10 mouse cellular contexts compared by ENCODE assay signal in the genomic region with DNA sequence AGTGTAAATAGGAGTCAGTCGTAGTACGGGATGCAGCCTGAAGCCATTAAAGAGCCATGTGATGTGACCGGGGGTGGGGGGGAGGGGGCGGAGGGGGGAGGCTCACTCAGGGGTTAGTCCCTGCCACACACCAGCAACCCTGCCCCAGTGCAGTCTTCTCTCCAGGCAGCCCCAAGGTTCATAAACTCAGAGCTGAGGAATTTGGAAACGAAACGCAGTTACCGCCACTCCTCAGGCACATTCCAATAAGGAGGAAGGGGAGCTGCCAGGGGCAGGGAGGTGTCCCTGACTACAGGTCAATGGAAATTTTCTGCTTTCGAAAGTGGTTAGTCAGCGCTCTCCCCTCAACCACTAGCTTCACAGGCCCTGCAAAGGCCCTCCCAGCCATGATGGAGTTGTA.
DNase-seq lines count a peak whose midpoint lies in the region; ATAC-seq lines count a peak whose summit lies in the region.
"Had no signal": no experiment of that assay in that cellular context is flagged by ENCODE, and none has a peak within 500 bp of the region (broad histone marks: within the 10 kb centered on the region; RNA-seq: fewer than 3 reads in every experiment).

No protein-coding gene starts in this region.

- H3K27me3 ChIP-seq in hindbrain, embryonic 10.5 days (ENCODE audit: insufficient read depth, poor library complexity, severe bottlenecking), result no peaks in the 10 kb centered on the region
- H3K27me3 ChIP-seq in hindbrain, embryonic 14.5 days (ENCODE audit: control insufficient read depth, insufficient read depth, low read length), result no peaks in the 10 kb centered on the region
- H3K27me3 ChIP-seq in limb, embryonic 11.5 days (ENCODE audit: control insufficient read depth, insufficient read depth, low read length), result no peaks in the 10 kb centered on the region
- peaks cover 14% of the 10 kb centered on the region; the same call in 1 of the 2 replicates for H3K27me3 ChIP-seq in midbrain, embryonic 13.5 days

- 49% methylated on average over 9 of the region's 9 CpGs for WGBS in hindbrain, embryonic 10.5 days
- 48% methylated on average over 9 of the region's 9 CpGs for WGBS in hindbrain, embryonic 14.5 days
- 16% methylated on average over 9 of the region's 9 CpGs for WGBS in limb, embryonic 11.5 days
- WGBS in midbrain, embryonic 13.5 days, result 59% methylated on average over 9 of the region's 9 CpGs

- no peak overlapping the region for H3K4me3 ChIP-seq in hindbrain, embryonic 10.5 days
- H3K4me3 ChIP-seq in hindbrain, embryonic 14.5 days (replicated peaks; ENCODE audit: low read length), result no peak overlapping the region
- no peak overlapping the region for H3K4me3 ChIP-seq in limb, embryonic 11.5 days (ENCODE audit: low read depth, low read length)
- no peak overlapping the region for H3K4me3 ChIP-seq in midbrain, embryonic 13.5 days (replicated peaks)
- H3K4me3 ChIP-seq: megakaryocyte, embryonic 14.5 days had no signal

- no peak for ATAC-seq in hindbrain, embryonic 14.5 days (ENCODE audit: low FRiP score)
- ATAC-seq in limb, embryonic 11.5 days (ENCODE audit: insufficient number of reproducible peaks, low FRiP score, low TSS enrichment, low read depth), result peak; percentile 77; the same call in 1 of the 2 replicates
- no peak for ATAC-seq in midbrain, embryonic 13.5 days

- H3K4me2 ChIP-seq in hindbrain, embryonic 14.5 days (replicated peaks), result no peak overlapping the region
- no peak overlapping the region for H3K4me2 ChIP-seq in limb, embryonic 11.5 days (ENCODE audit: low read depth, severe bottlenecking)
- no peak overlapping the region for H3K4me2 ChIP-seq in midbrain, embryonic 13.5 days (replicated peaks)

- 0 out of 2 replicates have a peak overlapping the region, but pooled peaks have one; percentile 18 for H3K27ac ChIP-seq in hindbrain, embryonic 10.5 days
- H3K27ac ChIP-seq in hindbrain, embryonic 14.5 days, result no peak overlapping the region
- H3K27ac ChIP-seq in limb, embryonic 11.5 days (replicated peaks; ENCODE audit: low read depth, low read length), result peak overlapping the region; percentile 38; the same call in 1 of the 2 replicates
- no peak overlapping the region for H3K27ac ChIP-seq in midbrain, embryonic 13.5 days

- H3K9ac ChIP-seq in hindbrain, embryonic 14.5 days, result no peak overlapping the region
- no peak overlapping the region for H3K9ac ChIP-seq in limb, embryonic 11.5 days (ENCODE audit: low read length)
- no peak overlapping the region for H3K9ac ChIP-seq in midbrain, embryonic 13.5 days (replicated peaks)

- no peaks in the 10 kb centered on the region for H3K9me3 ChIP-seq in hindbrain, embryonic 10.5 days
- no peaks in the 10 kb centered on the region for H3K9me3 ChIP-seq in hindbrain, embryonic 14.5 days (ENCODE audit: control insufficient read depth, low read length)
- H3K9me3 ChIP-seq in limb, embryonic 11.5 days (ENCODE audit: control insufficient read depth, low read length), result no peaks in the 10 kb centered on the region
- no peaks in the 10 kb centered on the region for H3K9me3 ChIP-seq in midbrain, embryonic 13.5 days
- H3K9me3 ChIP-seq: megakaryocyte, embryonic 14.5 days had no signal

- H3K36me3 ChIP-seq in hindbrain, embryonic 10.5 days, result no peaks in the 10 kb centered on the region
- no peaks in the 10 kb centered on the region for H3K36me3 ChIP-seq in hindbrain, embryonic 14.5 days (replicated peaks; ENCODE audit: control insufficient read depth, insufficient read depth)
- H3K36me3 ChIP-seq in limb, embryonic 11.5 days (ENCODE audit: control insufficient read depth, insufficient read depth, low read length), result no peaks in the 10 kb centered on the region
- no peaks in the 10 kb centered on the region for H3K36me3 ChIP-seq in midbrain, embryonic 13.5 days

- H3K4me1 ChIP-seq in hindbrain, embryonic 10.5 days (replicated peaks), result peaks cover 26% of the 10 kb centered on the region
- no peaks in the 10 kb centered on the region for H3K4me1 ChIP-seq in hindbrain, embryonic 14.5 days (replicated peaks; ENCODE audit: control insufficient read depth, insufficient read depth, low read length)
- peaks cover 11% of the 10 kb centered on the region for H3K4me1 ChIP-seq in limb, embryonic 11.5 days (ENCODE audit: control insufficient read depth, insufficient read depth, low read length)
- H3K4me1 ChIP-seq in midbrain, embryonic 13.5 days (replicated peaks), result peaks cover 11% of the 10 kb centered on the region
- H3K4me1 ChIP-seq: megakaryocyte, embryonic 14.5 days had no signal

- DNase-seq in hindbrain, embryonic 10.5 days (ENCODE audit: low spot score), result peak; percentile 34
- no peak for DNase-seq in hindbrain, embryonic 14.5 days (ENCODE audit: low spot score)
- DNase-seq in ZHBTc4 (ENCODE audit: low read depth, low spot score), result peak; percentile 69
- DNase-seq in fibroblast of lung, adult 2 months (ENCODE audit: low read depth), result peak; percentile 51
- DNase-seq in limb, embryonic 11.5 days (ENCODE audit: low spot score), result peak; percentile 54
- DNase-seq in frontal cortex, postnatal 36 days (ENCODE audit: low spot score in 2 of 2), result no peak
- DNase-seq in ovary, postnatal 10 days (ENCODE audit: low spot score), result no peak
- DNase-seq: layer of hippocampus, adult 9-11 months had no signal

Comparison
In these comparisons a context has a peak if more than half of its experiments do, and no peak if none do; other contexts are left out.
1. DNase-seq: peak in hindbrain, embryonic 10.5 days (single experiment), ZHBTc4 (single experiment), fibroblast of lung, adult 2 months (single experiment) and limb, embryonic 11.5 days (single experiment); none in hindbrain, embryonic 14.5 days (single experiment), frontal cortex, postnatal 36 days (0 of 2) and ovary, postnatal 10 days (single experiment).
2. H3K27ac ChIP-seq: peak in hindbrain, embryonic 10.5 days (single experiment) and limb, embryonic 11.5 days (single experiment); none in hindbrain, embryonic 14.5 days (single experiment) and midbrain, embryonic 13.5 days (single experiment).